Mouse (Mus musculus) NIH3T3 (cell line): ENCODE measurements around the gene Park7.
"Not testable (repeated sequence)": the region's sequence is repeated elsewhere in the genome, so short reads cannot be mapped to it uniquely, and the experiment has no call there.

Experiments used
- DNase-seq: peaks from one replicate; pipeline ENCODE4 v3.0.0-alpha.2; 2012; ENCODE audit warnings: low read depth

Park7 gene

DNA sequence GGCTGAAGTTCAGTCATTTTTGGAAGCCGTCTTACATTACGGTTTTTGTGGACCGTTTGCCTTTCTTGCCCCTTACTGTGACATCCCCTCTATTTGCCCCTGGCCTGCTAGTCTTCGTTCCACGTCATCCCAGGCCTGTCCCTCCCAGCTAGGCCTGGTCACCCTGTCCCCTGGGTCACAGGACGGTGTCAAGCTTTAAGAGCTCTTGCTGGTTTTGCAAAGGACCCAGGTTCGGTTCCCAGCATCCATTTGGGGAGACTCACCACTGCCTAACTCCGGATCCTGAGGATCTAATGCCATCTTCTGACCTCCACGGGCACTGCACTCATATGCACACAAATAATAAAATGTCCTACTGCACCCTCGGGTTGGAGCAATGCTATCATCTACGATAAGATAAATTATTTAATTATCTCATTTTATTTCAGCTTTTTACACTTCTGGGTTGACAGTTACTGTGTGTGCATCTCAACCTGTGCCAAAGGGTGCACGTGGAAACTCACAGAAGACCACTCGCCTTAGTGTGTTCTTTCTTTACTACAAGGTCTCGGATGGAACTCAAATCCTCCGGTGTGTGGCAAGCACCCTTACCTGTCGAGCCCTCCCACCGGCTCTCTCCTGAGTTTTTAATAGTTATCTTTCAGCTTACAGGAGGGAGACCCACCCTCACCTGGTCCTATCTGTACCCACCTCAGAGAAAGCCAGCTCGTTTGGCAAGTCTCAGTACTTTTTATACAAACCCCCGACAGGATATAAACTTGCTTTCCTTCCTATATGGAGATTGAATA, 3.9 kb downstream of the Park7 start:
- DNase-seq, result no peak

GRCm38 (mm10) chr4:150909451-150910156, 4.6 kb downstream of the Park7 start:
- DNase-seq, result peak; percentile 99

DNA sequence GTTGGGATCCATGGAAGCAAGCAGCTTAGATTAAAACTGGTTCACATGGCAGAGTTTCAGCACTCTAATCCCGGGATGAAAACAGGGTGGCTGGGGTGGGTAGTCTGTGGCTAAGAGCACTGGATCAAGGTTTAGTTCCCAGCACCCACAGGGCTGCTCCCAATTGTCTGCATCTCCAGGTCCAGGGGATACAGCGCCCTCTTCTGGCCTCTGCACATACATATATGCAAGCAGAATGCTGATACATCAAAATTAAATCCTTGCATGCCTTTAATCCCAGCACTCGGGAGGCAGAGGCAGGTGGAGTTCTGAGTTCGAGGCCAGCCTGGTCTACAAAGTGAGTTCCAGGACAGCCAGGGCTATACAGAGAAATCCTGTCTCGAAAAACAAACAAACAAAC, 5.7 kb downstream of the Park7 start:
- DNase-seq, result peak; percentile 51

DNA sequence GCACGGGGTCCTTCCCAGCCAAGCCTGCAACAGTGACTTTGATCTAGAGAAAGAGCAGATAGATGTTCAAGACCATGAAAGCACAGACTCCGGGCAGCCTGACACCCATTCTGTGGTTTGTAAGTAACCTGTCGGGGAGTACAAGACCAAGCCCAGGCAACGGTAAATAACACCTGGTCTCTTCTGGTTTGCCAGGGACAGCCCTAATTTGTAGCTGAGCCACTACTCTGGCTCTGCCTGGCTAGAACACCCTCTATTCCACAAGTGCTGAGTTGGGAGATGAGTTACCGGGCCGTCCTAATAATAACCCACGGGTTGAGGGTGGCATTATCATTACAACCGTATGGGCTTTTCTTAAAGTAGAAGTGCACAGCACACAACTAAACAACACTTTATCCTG, 7.1 kb downstream of the Park7 start:
- DNase-seq, result no peak

- DNase-seq, result no peak
Measured at GRCm38 (mm10) chr4:150903091-150903742, 11.0 kb downstream of the Park7 start.

DNA sequence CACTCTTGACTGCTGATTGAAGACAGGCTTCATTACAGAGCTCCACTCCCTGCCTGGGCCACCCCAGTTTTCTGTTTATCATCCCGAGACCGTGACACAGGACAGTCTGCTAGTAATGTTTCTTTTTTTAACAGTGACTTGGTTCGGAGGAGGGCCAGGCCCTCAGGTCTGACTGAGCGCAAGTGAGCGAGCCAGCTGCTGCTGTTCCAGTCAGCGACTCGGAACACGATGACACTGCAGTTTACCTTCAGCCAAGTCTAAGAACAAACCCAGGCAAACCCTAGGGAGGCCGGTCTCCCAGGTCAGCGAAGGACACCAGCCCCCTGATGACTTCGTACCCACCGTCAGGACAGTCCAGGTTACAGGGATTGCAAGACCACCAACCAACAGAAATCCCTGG, 12.2 kb downstream of the Park7 start:
- no peak for DNase-seq

DNA sequence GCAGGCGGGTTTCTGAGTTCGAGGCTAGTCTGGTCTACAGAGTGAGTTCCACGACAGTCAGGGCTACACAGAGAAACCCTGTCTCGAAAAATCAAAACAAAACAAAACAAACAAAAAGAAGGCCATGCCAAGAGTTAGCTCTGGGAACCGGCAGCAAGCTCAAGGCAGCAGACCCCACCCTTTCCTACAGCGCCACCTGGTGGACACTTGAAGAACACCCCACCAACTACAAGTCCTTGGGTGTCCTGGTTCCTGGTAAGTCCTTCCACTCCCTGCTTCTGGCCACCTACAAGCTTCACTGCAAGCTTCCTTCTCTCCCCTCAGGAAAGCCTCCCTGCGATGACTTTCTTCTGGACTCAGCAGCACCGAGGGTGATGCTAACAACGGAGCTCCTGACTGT, 12.6 kb downstream of the Park7 start:
- DNase-seq, result peak; percentile 86

DNA sequence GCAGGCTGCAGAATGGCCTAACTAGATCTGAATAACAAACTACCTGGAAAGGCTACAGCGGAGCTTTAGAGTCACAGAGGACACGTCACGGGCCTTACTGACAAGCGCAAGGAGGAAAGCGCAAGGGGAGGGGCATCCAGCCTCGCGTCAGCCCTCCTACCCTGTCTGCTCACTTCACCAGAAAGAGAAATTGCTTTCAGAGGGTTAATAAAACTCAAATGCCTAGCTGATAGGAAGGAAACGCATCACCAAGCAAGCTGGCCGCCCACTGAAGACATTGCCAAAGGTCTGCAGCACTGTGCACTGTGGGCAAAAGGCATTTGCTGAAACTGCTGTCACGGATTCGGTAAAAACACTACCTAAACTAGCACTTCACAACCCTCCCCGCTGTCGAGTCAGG, 13.8 kb downstream of the Park7 start:
- no peak for DNase-seq

- peak; percentile 85 for DNase-seq
Measured at GRCm38 (mm10) chr4:150898716-150899365, 15.4 kb downstream of the Park7 start.

GRCm38 (mm10) chr4:150896896-150897624, 17.2 kb downstream of the Park7 start:
- no peak for DNase-seq

DNA sequence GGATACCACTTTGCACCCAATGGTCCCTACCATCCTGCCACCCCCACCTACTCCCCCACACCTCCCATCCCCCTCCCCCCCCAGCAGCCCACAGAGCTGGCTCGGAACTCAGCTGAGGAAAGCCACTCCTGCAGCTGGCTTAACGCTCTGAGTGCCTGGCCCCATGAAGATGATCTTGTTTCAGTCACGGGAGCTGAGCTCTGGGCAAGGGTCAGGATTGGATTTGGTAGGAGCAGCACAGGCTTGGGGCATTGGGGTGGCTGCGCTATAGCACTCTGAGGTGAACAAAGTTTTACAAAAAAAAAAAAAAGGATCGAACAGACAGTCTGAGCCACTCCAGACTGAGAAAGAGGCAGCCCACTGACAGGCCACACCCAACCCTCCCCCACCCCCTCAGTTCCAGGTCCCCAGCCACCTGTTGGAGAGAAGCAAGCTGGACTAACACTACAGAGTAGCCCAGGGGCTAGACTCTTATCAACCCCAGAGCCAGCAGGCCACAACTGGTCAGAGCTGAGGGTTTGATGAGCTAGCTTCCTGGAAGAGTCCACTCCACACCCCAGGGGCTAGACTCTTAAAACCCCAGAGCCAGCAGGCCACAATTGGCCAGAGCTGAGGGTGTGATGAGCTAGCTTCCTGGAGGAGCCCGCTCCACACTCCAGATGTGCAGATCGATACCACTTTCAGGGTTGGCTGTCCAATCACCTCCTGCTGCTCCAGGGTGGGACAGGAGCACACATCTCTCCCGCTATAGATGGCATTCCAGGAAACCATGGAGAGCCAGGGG, 19.3 kb downstream of the Park7 start:
- no peak for DNase-seq

DNA sequence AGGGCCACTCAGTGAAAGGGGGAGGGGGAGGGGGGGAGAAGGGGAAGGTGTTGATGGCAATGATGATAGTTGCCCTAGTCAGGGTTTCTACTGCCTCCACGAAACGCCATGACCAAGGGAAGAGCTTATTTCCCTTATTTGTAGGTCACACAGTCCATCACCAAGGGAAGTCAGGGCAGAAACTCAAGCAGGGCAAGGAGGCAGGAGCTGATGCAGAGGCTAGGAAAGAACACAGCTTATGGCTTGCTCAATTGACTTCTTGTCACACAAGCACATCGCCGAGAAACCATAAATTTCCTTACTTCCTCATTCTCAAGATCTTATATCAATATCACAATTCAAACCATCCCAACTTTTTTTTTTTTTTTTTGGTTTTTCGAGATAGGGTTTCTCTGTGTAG, 22.9 kb downstream of the Park7 start:
- no peak for DNase-seq

GRCm38 (mm10) chr4:150889955-150890315, 24.3 kb downstream of the Park7 start:
- DNase-seq, result no peak

- DNase-seq, result no peak
Measured at GRCm38 (mm10) chr4:150889273-150889954, 24.8 kb downstream of the Park7 start.

DNA sequence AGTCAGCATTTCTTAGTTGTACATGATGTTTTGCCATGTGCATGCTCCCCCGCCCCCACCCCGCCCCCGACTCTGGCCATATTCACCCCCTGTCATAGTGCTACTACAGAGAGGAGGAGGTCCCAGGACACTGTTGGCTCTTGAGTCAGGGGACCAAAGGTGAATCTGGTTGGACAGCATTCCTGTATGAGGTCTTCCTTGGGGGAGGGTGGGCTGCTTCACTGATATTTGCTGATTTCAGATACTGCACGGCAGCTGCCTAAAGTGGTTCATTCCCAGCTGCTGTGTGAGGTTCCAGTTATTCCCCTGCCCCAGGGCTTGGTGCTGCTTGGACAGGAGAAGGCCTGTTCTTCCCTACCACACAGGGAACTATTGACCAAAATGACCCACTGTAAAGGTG, 25.7 kb downstream of the Park7 start:
- no peak for DNase-seq

GRCm38 (mm10) chr4:150887903-150888302, 26.3 kb downstream of the Park7 start:
- no peak for DNase-seq

DNA sequence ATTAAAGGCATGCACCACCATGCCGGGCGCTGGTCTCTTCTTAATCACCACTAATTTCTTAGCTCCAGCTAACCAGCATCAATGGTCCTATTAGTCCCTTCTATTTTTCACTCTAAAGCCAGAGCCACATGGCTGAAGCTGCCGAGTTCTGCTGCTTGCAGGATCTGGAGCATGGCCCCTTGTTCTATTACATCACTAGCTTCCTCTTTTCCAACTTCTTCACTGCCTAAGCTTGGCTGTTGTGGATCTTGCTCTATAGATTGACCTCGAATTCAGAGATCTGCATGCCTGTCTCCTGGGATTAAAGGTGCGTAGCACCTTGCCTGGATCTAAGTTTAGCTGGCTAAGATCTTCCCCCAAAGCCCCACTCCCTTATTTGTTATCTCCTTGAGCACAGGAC, 31.6 kb downstream of the Park7 start:
- no peak for DNase-seq

- no peak for DNase-seq
Measured at GRCm38 (mm10) chr4:150880364-150880763, 33.9 kb downstream of the Park7 start.

GRCm38 (mm10) chr4:150879631-150880030, 34.6 kb downstream of the Park7 start:
- DNase-seq, result no peak

DNA sequence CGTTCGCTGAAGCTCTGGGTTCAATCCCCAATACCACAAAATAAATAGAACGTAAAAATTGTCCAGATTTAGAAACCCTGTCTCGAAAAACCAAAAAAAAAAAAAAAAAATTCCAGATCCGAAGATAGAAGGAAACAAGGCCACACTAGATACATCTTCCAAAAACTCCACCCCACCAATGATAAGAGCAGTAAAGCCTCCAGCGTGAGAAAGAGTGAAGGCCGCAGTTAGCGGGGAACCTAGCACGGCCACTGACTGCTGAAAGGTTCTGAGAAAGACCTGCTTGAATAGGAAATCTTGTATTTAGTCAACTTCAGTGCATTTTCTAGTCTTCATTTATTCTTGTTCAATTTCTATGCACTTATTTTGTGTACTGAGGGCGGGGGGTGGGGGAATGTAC, 38.8 kb downstream of the Park7 start:
- DNase-seq, result no peak

DNA sequence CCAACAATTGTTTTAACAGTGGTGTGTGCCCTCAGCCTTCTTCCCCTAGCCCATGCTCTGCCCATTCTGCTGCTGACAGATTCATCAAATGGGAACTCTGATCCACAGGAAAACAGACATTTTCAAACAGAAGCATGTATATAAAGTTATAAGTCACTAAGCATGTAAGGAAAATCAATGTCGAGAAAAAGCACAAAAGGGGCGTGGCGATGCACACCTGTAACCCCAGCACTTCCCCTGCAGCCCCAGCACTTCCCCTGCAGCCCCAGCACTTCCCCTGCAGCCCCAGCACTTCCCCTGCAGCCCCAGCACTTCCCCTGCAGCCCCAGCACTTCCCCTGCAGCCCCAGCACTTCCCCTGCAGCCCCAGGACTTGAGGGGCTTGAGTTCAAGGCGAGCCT, 39.8 kb downstream of the Park7 start:
- not testable (repeated sequence) for DNase-seq
